Mouse (Mus musculus) G1E (cell line): ENCODE results near the gene Pank4. TPM values are rescaled to one million over a fixed set of nuclear protein-coding genes. Genes with fewer than 3 reads are reported as not detected.

Experiments used
- ATAC-seq: 2 replicates; pipeline ENCODE4 v1.8.0; 2016; ENCODE audit warnings: mild to moderate bottlenecking; ENCODE audit not compliant: insufficient number of reproducible peaks, poor library complexity, low FRiP score, severe bottlenecking; ENCODE audit errors: extremely low read depth
- DNase-seq: peaks from one replicate; pipeline ENCODE4 v3.0.0; 2012; ENCODE audit warnings: low spot score
- H3K27me3 ChIP-seq: 2 replicates; pipeline ENCODE4 v1.6.1; 2012; ENCODE audit warnings: mild to moderate bottlenecking, low read length, inconsistent platforms; ENCODE audit not compliant: insufficient read depth
- H3K36me3 ChIP-seq: replicated peaks from 2 replicates; pipeline ENCODE3; 2012; ENCODE audit warnings: mild to moderate bottlenecking, inconsistent platforms
- H3K4me1 ChIP-seq: 2 replicates; pipeline ENCODE4 v1.6.1; 2012; ENCODE audit warnings: low read depth, low read length, inconsistent platforms, mixed read lengths; ENCODE audit not compliant: insufficient read depth
- H3K4me3 ChIP-seq: 2 replicates; pipeline ENCODE4 v1.5.1; 2012; ENCODE audit warnings: low read depth, mild to moderate bottlenecking, inconsistent platforms, low read length, moderate library complexity, mixed read lengths
- H3K9me3 ChIP-seq: replicated peaks from 2 replicates; pipeline ENCODE4 v1.6.1; 2012; ENCODE audit warnings: inconsistent platforms
- CTCF ChIP-seq: IDR thresholded peaks from 2 replicates; pipeline ENCODE4 v1.5.1; 2012; ENCODE audit warnings: low read depth, low read length, inconsistent platforms, mixed read lengths
- GATA1 ChIP-seq: IDR thresholded peaks from 2 replicates; pipeline ENCODE4 v1.6.1; 2012; ENCODE audit warnings: borderline replicate concordance, low read length, inconsistent platforms, mixed read lengths
- GATA2 ChIP-seq: IDR thresholded peaks from 2 replicates; pipeline ENCODE4 v1.6.1; 2012; ENCODE audit warnings: low read depth, low read length, inconsistent platforms, borderline replicate concordance
- POLR2AphosphoS5 ChIP-seq: IDR thresholded peaks from 2 replicates; pipeline ENCODE4 v1.6.1; 2012; ENCODE audit warnings: low read depth, low read length, inconsistent platforms; ENCODE audit not compliant: insufficient replicate concordance
- TAL1 ChIP-seq: conservative IDR thresholded peaks from 2 replicates; pipeline ENCODE4 v1.6.1; 2012; ENCODE audit warnings: low read depth, low read length, inconsistent platforms, mixed read lengths
- polyA plus RNA-seq: library from polyadenylated mRNA; stranded (reverse); fragments of >175 nt; gene quantifications from 2 replicates; pipeline ENCODE4 v1.2.3, GENCODE M21; 2012
- total RNA-seq, 2 experiments: library from RNA; stranded (forward) in 1 of 2; stranded (reverse) in 1 of 2; fragments of 200-1000 nt in 1 of 2; fragments of >200 nt in 1 of 2; fragmentation: Nextera tagmentation in 1 of 2; gene quantifications; 2 replicates each; pipeline ENCODE4 v1.2.3; 2014 to 2017

Gene Pank4
- total and polyA plus RNA-seq, 3 experiments = 34.2 to 41.6 (median 39.3) TPM

- ATAC-seq = no peak
- H3K4me3 ChIP-seq = no peak overlapping the region
- peaks cover 80% of the 10 kb centered on the region for H3K27me3 ChIP-seq
- no peaks in the 10 kb centered on the region for H3K36me3 ChIP-seq
- peaks cover 33% of the 10 kb centered on the region for H3K4me1 ChIP-seq
- no peaks in the 10 kb centered on the region for H3K9me3 ChIP-seq
- TF ChIP-seq CTCF = no peak
- TF ChIP-seq TAL1 = no peak
- no peak for TF ChIP-seq GATA1
- no peak for TF ChIP-seq POLR2AphosphoS5
- TF ChIP-seq GATA2 = no peak
- DNase-seq = no peak
These were observed 14.9 kb upstream of the Pank4 start for GRCm38 (mm10) chr4:154948940-154949588.

- Histone ChIP-seq H3K36me3 (no peaks in the 10 kb centered on the region), H3K4me1 (peaks cover 34% of the 10 kb centered on the region), H3K4me3 (no peak overlapping the region), H3K27me3 (peaks cover 85% of the 10 kb centered on the region), H3K9me3 (no peaks in the 10 kb centered on the region)
- DNase-seq = no peak
- no peak for ATAC-seq
- no peak for TF ChIP-seq TAL1
- TF ChIP-seq CTCF = no peak
- no peak for TF ChIP-seq POLR2AphosphoS5
- no peak for TF ChIP-seq GATA1
- TF ChIP-seq GATA2 = no peak
These were observed 14.3 kb upstream of the Pank4 start for GRCm38 (mm10) chr4:154949589-154949982.

GRCm38 (mm10) chr4:154952461-154953241 lies 11.3 kb upstream of the Pank4 start:
- DNase-seq = no peak
- TF ChIP-seq GATA1 (no peak), GATA2 (no peak), POLR2AphosphoS5 (no peak), CTCF (no peak), TAL1 (no peak)
- no peak overlapping the region for H3K4me3 ChIP-seq
- no peaks in the 10 kb centered on the region for H3K36me3 ChIP-seq
- H3K9me3 ChIP-seq = no peaks in the 10 kb centered on the region
- peaks cover 35% of the 10 kb centered on the region for H3K4me1 ChIP-seq
- H3K27me3 ChIP-seq = peaks cover 83% of the 10 kb centered on the region
- no peak for ATAC-seq

- Histone ChIP-seq H3K4me1 (peaks cover 44% of the 10 kb centered on the region), H3K27me3 (peaks cover 80% of the 10 kb centered on the region), H3K4me3 (no peak overlapping the region), H3K9me3 (peaks cover 19% of the 10 kb centered on the region), H3K36me3 (no peaks in the 10 kb centered on the region)
- TF ChIP-seq GATA2 = no peak
- no peak for TF ChIP-seq POLR2AphosphoS5
- TF ChIP-seq CTCF = no peak
- no peak for TF ChIP-seq GATA1
- TF ChIP-seq TAL1 = no peak
- no peak for ATAC-seq
- no peak for DNase-seq
These were observed 7.3 kb upstream of the Pank4 start for GRCm38 (mm10) chr4:154956604-154957003.

GRCm38 (mm10) chr4:154957289-154957993 lies 6.5 kb upstream of the Pank4 start:
- Histone ChIP-seq H3K9me3 (peaks cover 23% of the 10 kb centered on the region), H3K27me3 (peaks cover 75% of the 10 kb centered on the region), H3K4me3 (no peak overlapping the region), H3K4me1 (peaks cover 44% of the 10 kb centered on the region), H3K36me3 (no peaks in the 10 kb centered on the region)
- TF ChIP-seq CTCF = no peak
- no peak for TF ChIP-seq GATA2
- no peak for TF ChIP-seq TAL1
- no peak for ATAC-seq
- no peak for DNase-seq

- peak overlapping the region; percentile 48; the same call in 1 of the 2 replicates for H3K4me3 ChIP-seq
- peaks cover 68% of the 10 kb centered on the region for H3K27me3 ChIP-seq
- H3K4me1 ChIP-seq = peaks cover 44% of the 10 kb centered on the region
- ATAC-seq (peak; percentile 52), DNase-seq (peak; percentile 60)
- H3K36me3 ChIP-seq = no peaks in the 10 kb centered on the region
- peaks cover 23% of the 10 kb centered on the region for H3K9me3 ChIP-seq
- TF ChIP-seq GATA2 (no peak), GATA1 (no peak), CTCF (no peak), TAL1 (no peak), POLR2AphosphoS5 (no peak)
These were observed 5.8 kb upstream of the Pank4 start for GRCm38 (mm10) chr4:154958171-154958570.
